Mouse (Mus musculus) embryonic facial prominence, embryonic 13.5 days (tissue): ENCODE data around the gene Fgfr2. TPM values are rescaled to one million over a fixed set of nuclear protein-coding genes. Genes with fewer than 3 reads are reported as not detected.

Experiments used
- ATAC-seq: fragments of 200-750 bp; cut with Nextera tagmentation; 2 replicates; pipeline ENCODE4 v1.8.0; 2017; ENCODE audit warnings: low read depth; ENCODE audit not compliant: insufficient number of reproducible peaks, insufficient read depth, low FRiP score, low TSS enrichment
- H3K27ac ChIP-seq: fragments of 300-500 bp; sonication (generic); 2 replicates; pipeline ENCODE4 v1.5.1; 2015; ENCODE audit warnings: moderate library complexity, mild to moderate bottlenecking, inconsistent platforms
- H3K27me3 ChIP-seq: fragments of 300-500 bp; sonication (generic); 2 replicates; pipeline ENCODE4 v1.6.1; 2015; ENCODE audit warnings: mild to moderate bottlenecking, inconsistent platforms
- H3K36me3 ChIP-seq: fragments of 300-500 bp; sonication (generic); 2 replicates; pipeline ENCODE4 v1.6.1; 2015; ENCODE audit warnings: mild to moderate bottlenecking, inconsistent platforms
- H3K4me1 ChIP-seq: fragments of 300-500 bp; sonication (generic); 2 replicates; pipeline ENCODE4 v1.6.1; 2015; ENCODE audit warnings: inconsistent platforms
- H3K4me2 ChIP-seq: fragments of 300-500 bp; sonication (generic); 2 replicates; pipeline ENCODE4 v1.6.1; 2015; ENCODE audit warnings: moderate library complexity, mild to moderate bottlenecking, inconsistent platforms
- H3K4me3 ChIP-seq: fragments of 300-500 bp; sonication (generic); 2 replicates; pipeline ENCODE4 v1.5.1; 2015; ENCODE audit warnings: mild to moderate bottlenecking, inconsistent platforms
- H3K9ac ChIP-seq: fragments of 300-500 bp; sonication (generic); 2 replicates; pipeline ENCODE4 v1.6.1; 2015; ENCODE audit warnings: mild to moderate bottlenecking, inconsistent platforms
- H3K9me3 ChIP-seq: fragments of 300-500 bp; sonication (generic); 2 replicates; pipeline ENCODE4 v1.6.1; 2016; ENCODE audit warnings: inconsistent platforms
- WGBS: fragments of 180-500 bp; shearing (Covaris S2); methylation state at CpG from one replicate; pipeline ENCODE4 v1.1.7; 2015; ENCODE audit warnings: mixed read lengths; 5-methylcytosine and 5-hydroxymethylcytosine counted together
- polyA plus RNA-seq: library from polyadenylated mRNA; unstranded; fragments of >200 nt; fragmentation: Nextera tagmentation; extraction: Ambion mirVana; gene quantifications from 2 replicates; pipeline ENCODE4 v1.2.1, GENCODE M21; 2015

The Fgfr2 gene
- polyA plus RNA-seq, 1 experiment from 2014 or later: 174 TPM

GRCm38 (mm10) chr7:130258704-130259295 lies 2864.3 kb downstream of the Fgfr2 start:
- peak overlapping the region; percentile 90 for H3K4me3 ChIP-seq
- WGBS: 22% methylated on average over 9 of the region's 9 CpGs
- peak overlapping the region; percentile 98 for H3K9ac ChIP-seq
- peak overlapping the region; percentile 98 for H3K27ac ChIP-seq
- ATAC-seq: no peak
- peaks cover 86% of the 10 kb centered on the region for H3K4me1 ChIP-seq
- no peaks in the 10 kb centered on the region for H3K9me3 ChIP-seq
- peak overlapping the region; percentile 70 for H3K4me2 ChIP-seq
- no peaks in the 10 kb centered on the region for H3K27me3 ChIP-seq
- peaks cover 39% of the 10 kb centered on the region for H3K36me3 ChIP-seq

- H3K9ac ChIP-seq: peak overlapping the region; percentile 98
- peak overlapping the region; percentile 98 for H3K27ac ChIP-seq
- 7% methylated on average over 8 of the region's 8 CpGs for WGBS
- no peaks in the 10 kb centered on the region for H3K27me3 ChIP-seq
- H3K36me3 ChIP-seq: peaks cover 41% of the 10 kb centered on the region
- H3K9me3 ChIP-seq: no peaks in the 10 kb centered on the region
- H3K4me2 ChIP-seq: peak overlapping the region; percentile 70
- ATAC-seq: no peak
- peak overlapping the region; percentile 90 for H3K4me3 ChIP-seq
- peaks cover 92% of the 10 kb centered on the region for H3K4me1 ChIP-seq
These were observed 2865.0 kb downstream of the Fgfr2 start for GRCm38 (mm10) chr7:130257991-130258703.

GRCm38 (mm10) chr7:130253264-130253663 lies 2869.9 kb downstream of the Fgfr2 start:
- H3K27me3 ChIP-seq: no peaks in the 10 kb centered on the region
- 27% methylated on average over 4 of the region's 4 CpGs for WGBS
- no peak overlapping the region for H3K4me3 ChIP-seq
- no peak overlapping the region; the same call in 1 of the 2 replicates for H3K4me2 ChIP-seq
- peaks cover 99% of the 10 kb centered on the region for H3K4me1 ChIP-seq
- H3K9ac ChIP-seq: no peak overlapping the region
- H3K36me3 ChIP-seq: peaks cover 28% of the 10 kb centered on the region
- H3K9me3 ChIP-seq: no peaks in the 10 kb centered on the region
- H3K27ac ChIP-seq: no peak overlapping the region
- no peak for ATAC-seq

- WGBS: 69% methylated on average over 3 of the region's 3 CpGs
- ATAC-seq: no peak
- 0 out of 2 replicates have a peak overlapping the region, but pooled peaks have one; percentile 28 for H3K27ac ChIP-seq
- peaks cover 99% of the 10 kb centered on the region for H3K4me1 ChIP-seq
- H3K9ac ChIP-seq: no peak overlapping the region
- H3K4me2 ChIP-seq: peak overlapping the region; percentile 17
- H3K4me3 ChIP-seq: no peak overlapping the region
- H3K9me3 ChIP-seq: no peaks in the 10 kb centered on the region
- H3K27me3 ChIP-seq: no peaks in the 10 kb centered on the region
- H3K36me3 ChIP-seq: peaks cover 25% of the 10 kb centered on the region
These were observed 2871.1 kb downstream of the Fgfr2 start for GRCm38 (mm10) chr7:130251936-130252523.

DNA sequence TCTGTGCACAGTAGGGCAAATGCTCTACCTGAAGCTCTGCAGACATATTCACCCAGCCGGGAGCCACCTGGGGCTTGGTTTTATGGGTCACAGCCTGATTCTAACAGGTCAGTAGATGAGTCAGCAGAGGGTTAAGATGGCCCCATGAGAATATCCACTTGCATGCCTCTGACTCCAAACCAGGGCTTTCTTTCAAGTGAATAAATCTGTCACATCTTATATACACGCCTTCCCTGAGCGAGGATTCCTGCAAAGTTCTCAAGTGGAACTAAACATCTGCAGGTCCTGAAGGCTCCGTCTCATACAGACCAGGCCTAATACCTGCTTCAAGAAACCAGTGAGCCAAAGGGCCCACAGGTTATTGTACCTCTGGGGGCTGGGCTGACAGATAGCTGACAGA lies 2872.2 kb downstream of the Fgfr2 start:
- H3K4me2 ChIP-seq: peak overlapping the region; percentile 38
- no peak overlapping the region for H3K9ac ChIP-seq
- H3K4me3 ChIP-seq: no peak overlapping the region

GRCm38 (mm10) chr7:130248403-130248802 lies 2874.7 kb downstream of the Fgfr2 start:
- 71% methylated on average over 7 of the region's 7 CpGs for WGBS
- H3K4me1 ChIP-seq: peaks cover 100% of the 10 kb centered on the region
- H3K27me3 ChIP-seq: no peaks in the 10 kb centered on the region
- peak overlapping the region; percentile 38 for H3K4me2 ChIP-seq
- no peak overlapping the region for H3K4me3 ChIP-seq
- H3K9me3 ChIP-seq: no peaks in the 10 kb centered on the region
- no peak for ATAC-seq
- H3K36me3 ChIP-seq: peaks cover 15% of the 10 kb centered on the region
- peak overlapping the region; percentile 55 for H3K27ac ChIP-seq
- peak overlapping the region; percentile 46 for H3K9ac ChIP-seq

More for the DNA sequence above, 2872.2 kb downstream of the Fgfr2 start:
- Histone ChIP-seq H3K27ac (peak overlapping the region; percentile 60), H3K27me3 (no peaks in the 10 kb centered on the region), H3K4me1 (peaks cover 99% of the 10 kb centered on the region), H3K9me3 (no peaks in the 10 kb centered on the region), H3K36me3 (peaks cover 19% of the 10 kb centered on the region)
- WGBS: 33% methylated on average over 4 of the region's 4 CpGs
- no peak for ATAC-seq

GRCm38 (mm10) chr7:130247831-130248230 lies 2875.3 kb downstream of the Fgfr2 start:
- Histone ChIP-seq H3K27me3 (no peaks in the 10 kb centered on the region), H3K4me3 (no peak overlapping the region), H3K9ac (peak overlapping the region; percentile 46), H3K9me3 (no peaks in the 10 kb centered on the region), H3K4me1 (peaks cover 98% of the 10 kb centered on the region), H3K27ac (peak overlapping the region; percentile 55), H3K4me2 (peak overlapping the region; percentile 38), H3K36me3 (peaks cover 10% of the 10 kb centered on the region)
- WGBS: 58% methylated on average over 10 of the region's 10 CpGs
- no peak for ATAC-seq

GRCm38 (mm10) chr7:130246483-130246882 lies 2876.7 kb downstream of the Fgfr2 start:
- peaks cover 3% of the 10 kb centered on the region; the same call in 1 of the 2 replicates for H3K36me3 ChIP-seq
- H3K4me3 ChIP-seq: no peak overlapping the region
- no peak for ATAC-seq
- H3K9ac ChIP-seq: no peak overlapping the region
- peaks cover 85% of the 10 kb centered on the region for H3K4me1 ChIP-seq
- H3K4me2 ChIP-seq: no peak overlapping the region
- H3K27me3 ChIP-seq: no peaks in the 10 kb centered on the region
- H3K9me3 ChIP-seq: no peaks in the 10 kb centered on the region
- H3K27ac ChIP-seq: peak overlapping the region; percentile 35; the same call in 1 of the 2 replicates
- WGBS: 70% methylated on average over 7 of the region's 7 CpGs

GRCm38 (mm10) chr7:130244545-130244944 lies 2878.6 kb downstream of the Fgfr2 start:
- Histone ChIP-seq H3K27me3 (no peaks in the 10 kb centered on the region), H3K27ac (peak overlapping the region; percentile 57), H3K4me1 (peaks cover 71% of the 10 kb centered on the region), H3K9ac (no peak overlapping the region), H3K36me3 (peaks cover 15% of the 10 kb centered on the region), H3K9me3 (no peaks in the 10 kb centered on the region), H3K4me3 (no peak overlapping the region), H3K4me2 (peak overlapping the region; percentile 16)
- no peak for ATAC-seq
- WGBS: 62% methylated on average over 7 of the region's 7 CpGs

DNA sequence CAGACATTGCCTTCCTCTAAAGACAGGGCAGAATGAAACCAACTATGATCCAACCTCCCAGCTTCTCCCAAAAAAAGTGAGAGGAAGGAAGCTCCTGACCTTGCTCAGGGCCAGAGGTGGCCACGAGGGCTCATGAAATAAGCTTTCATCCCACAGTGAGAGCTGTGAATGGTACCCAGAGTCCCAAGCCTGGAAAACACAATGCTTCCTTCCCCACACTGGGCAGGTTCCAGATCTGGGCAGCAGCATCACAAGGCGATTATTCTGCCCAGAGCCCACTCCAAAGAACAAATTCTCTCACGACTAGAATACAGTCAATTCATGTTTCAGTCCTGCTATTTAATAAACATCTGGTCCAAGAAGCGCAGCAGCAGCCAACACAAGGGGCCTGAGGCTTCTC lies 2879.3 kb downstream of the Fgfr2 start:
- Histone ChIP-seq H3K27ac (peak overlapping the region; percentile 57; the same call in 1 of the 2 replicates), H3K4me2 (peak overlapping the region; percentile 26; the same call in 1 of the 2 replicates), H3K4me3 (no peak overlapping the region), H3K27me3 (no peaks in the 10 kb centered on the region), H3K9me3 (no peaks in the 10 kb centered on the region), H3K36me3 (peaks cover 21% of the 10 kb centered on the region), H3K4me1 (peaks cover 67% of the 10 kb centered on the region), H3K9ac (0 out of 2 replicates have a peak overlapping the region, but pooled peaks have one; percentile 17)
- WGBS: 50% methylated on average over 4 of the region's 4 CpGs
- ATAC-seq: no peak

DNA sequence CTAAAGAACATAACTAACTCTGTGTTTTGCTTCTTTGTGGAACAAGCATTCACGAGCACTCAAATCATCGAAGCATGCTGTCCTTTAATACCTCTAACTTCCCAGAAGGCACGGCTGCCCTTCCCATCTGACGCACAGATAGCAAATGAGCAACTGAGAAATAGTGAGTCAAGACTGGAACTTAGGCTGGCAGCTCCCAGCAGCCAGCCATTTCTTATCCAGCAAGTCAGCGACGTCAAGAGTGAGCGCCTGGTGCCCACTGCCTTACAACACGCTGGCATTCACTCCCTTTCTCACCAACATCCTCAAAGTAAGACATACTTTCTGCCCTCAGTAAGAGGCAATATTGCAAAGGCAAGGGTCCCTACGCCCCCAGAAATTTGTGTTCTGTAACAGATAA lies 2883.0 kb downstream of the Fgfr2 start:
- Histone ChIP-seq H3K4me2 (no peak overlapping the region), H3K9ac (no peak overlapping the region), H3K4me1 (peaks cover 40% of the 10 kb centered on the region), H3K36me3 (peaks cover 46% of the 10 kb centered on the region), H3K9me3 (no peaks in the 10 kb centered on the region), H3K27me3 (no peaks in the 10 kb centered on the region), H3K4me3 (no peak overlapping the region), H3K27ac (no peak overlapping the region)
- ATAC-seq: no peak
- 86% methylated on average over 9 of the region's 9 CpGs for WGBS
